Mouse (Mus musculus) liver, postnatal 0 days (tissue): ENCODE results near the gene Macrod2. TPM values are rescaled to one million over a fixed set of nuclear protein-coding genes. Genes with fewer than 3 reads are reported as not detected.

Experiments
- ATAC-seq: fragments of 200-750 bp; cut with Nextera tagmentation; 2 replicates; pipeline ENCODE4 v1.8.0; 2017; ENCODE audit warnings: mild to moderate bottlenecking, moderate library complexity
- DNase-seq: peaks from one replicate; pipeline ENCODE4 v3.0.0-alpha.2; 2016
- H3K27ac ChIP-seq: fragments of 300-500 bp; sonication (generic); 2 replicates; pipeline ENCODE4 v1.5.1; 2014; ENCODE audit warnings: antibody characterized with exemption, moderate library complexity, mild to moderate bottlenecking, low read depth
- H3K27me3 ChIP-seq: fragments of 300-500 bp; sonication (generic); 2 replicates; pipeline ENCODE4 v1.6.1; 2014; ENCODE audit warnings: low read length, control low read depth, mixed read lengths; ENCODE audit not compliant: insufficient read depth
- H3K36me3 ChIP-seq: fragments of 300-500 bp; sonication (generic); replicated peaks from 2 replicates; pipeline ENCODE4 v1.6.1; 2014; ENCODE audit warnings: mild to moderate bottlenecking, control low read depth, low read length, moderate library complexity, mixed read lengths; ENCODE audit not compliant: insufficient read depth
- H3K4me1 ChIP-seq: fragments of 300-500 bp; sonication (generic); 2 replicates; pipeline ENCODE4 v1.6.1; 2014; ENCODE audit warnings: antibody characterized with exemption, mild to moderate bottlenecking, control low read depth; ENCODE audit not compliant: insufficient read depth
- H3K4me2 ChIP-seq: fragments of 300-500 bp; sonication (generic); 2 replicates; pipeline ENCODE4 v1.6.1; 2014; ENCODE audit warnings: low read depth, mild to moderate bottlenecking, low read length, moderate library complexity, mixed read lengths
- H3K4me3 ChIP-seq: fragments of 300-500 bp; sonication (generic); 2 replicates; pipeline ENCODE4 v1.5.1; 2014; ENCODE audit warnings: low read depth, low read length
- H3K9ac ChIP-seq: fragments of 300-500 bp; sonication (generic); replicated peaks from 2 replicates; pipeline ENCODE4 v1.6.1; 2014; ENCODE audit warnings: mild to moderate bottlenecking, moderate library complexity
- H3K9me3 ChIP-seq: fragments of 300-500 bp; sonication (generic); 2 replicates; pipeline ENCODE4 v1.6.1; 2016; ENCODE audit warnings: mild to moderate bottlenecking, control low read depth, low read length, mixed read lengths
- CTCF ChIP-seq: sonication (generic); IDR thresholded peaks from 2 replicates; pipeline ENCODE4 v1.5.1; 2016; ENCODE audit warnings: antibody characterized with exemption, low read depth
- EP300 ChIP-seq: IDR thresholded peaks from 2 replicates; pipeline ENCODE4 v1.6.1; 2016; ENCODE audit warnings: antibody characterized with exemption, low read depth, mild to moderate bottlenecking
- WGBS: fragments of 180-500 bp; shearing (Covaris S2); extraction: QIAGEN DNeasy Blood & Tissue Kit; methylation state at CpG from one replicate; pipeline ENCODE4 v1.1.7; 2014; ENCODE audit not compliant: insufficient replicate concordance; 5-methylcytosine and 5-hydroxymethylcytosine counted together
- polyA plus RNA-seq: library from polyadenylated mRNA; unstranded; fragments of >200 nt; fragmentation: Nextera tagmentation; extraction: Ambion mirVana; gene quantifications from 2 replicates; pipeline ENCODE4 v1.2.1, GENCODE M21; 2015

Gene Macrod2
- polyA plus RNA-seq, 1 experiment from 2014 or later, result 9.3 TPM

DNA sequence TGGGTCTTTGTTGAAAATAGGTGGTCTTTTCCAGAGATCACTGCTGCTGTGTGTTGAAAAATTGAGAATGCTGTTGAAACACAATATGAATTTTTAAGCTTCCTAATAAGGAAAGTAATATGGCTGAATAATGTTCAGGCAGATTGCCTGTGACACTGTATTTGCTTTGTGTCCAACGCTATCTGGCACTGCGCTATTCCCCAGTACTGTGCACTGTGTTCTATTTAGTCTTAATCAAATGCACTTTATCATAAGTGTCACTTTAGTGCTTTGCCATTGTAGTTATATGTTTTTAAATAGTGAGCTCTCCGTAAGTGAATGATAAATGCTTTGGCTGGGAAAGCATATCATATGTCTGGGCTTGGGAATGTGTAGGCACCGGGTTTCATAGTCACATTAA lies 996.1 kb downstream of the Macrod2 start:
- Histone ChIP-seq H3K27ac (no peak overlapping the region), H3K4me3 (no peak overlapping the region), H3K36me3 (no peaks in the 10 kb centered on the region), H3K27me3 (no peaks in the 10 kb centered on the region), H3K9me3 (no peaks in the 10 kb centered on the region), H3K4me1 (no peaks in the 10 kb centered on the region), H3K4me2 (no peak overlapping the region), H3K9ac (no peak overlapping the region)
- ATAC-seq, result no peak
- TF ChIP-seq CTCF (no peak), EP300 (no peak)
- 83% methylated on average over 4 of the region's 4 CpGs for WGBS
- DNase-seq, result no peak

- H3K27ac ChIP-seq, result no peak overlapping the region
- 58% methylated on average over 1 of the region's 1 CpGs for WGBS
- H3K4me2 ChIP-seq, result no peak overlapping the region
- H3K4me3 ChIP-seq, result no peak overlapping the region
- H3K27me3 ChIP-seq, result no peaks in the 10 kb centered on the region
- DNase-seq, result no peak
- no peak overlapping the region for H3K9ac ChIP-seq
- ATAC-seq, result no peak
- H3K4me1 ChIP-seq, result no peaks in the 10 kb centered on the region
- TF ChIP-seq CTCF (peak; percentile 43; the same call in 1 of the 2 replicates), EP300 (no peak)
- H3K9me3 ChIP-seq, result no peaks in the 10 kb centered on the region
- H3K36me3 ChIP-seq, result no peaks in the 10 kb centered on the region
Measured at GRCm38 (mm10) chr2:141394806-141395205, 999.7 kb downstream of the Macrod2 start.

GRCm38 (mm10) chr2:141408766-141409165 lies 1013.7 kb downstream of the Macrod2 start:
- Histone ChIP-seq H3K9me3 (no peaks in the 10 kb centered on the region), H3K36me3 (no peaks in the 10 kb centered on the region), H3K27ac (no peak overlapping the region), H3K4me2 (no peak overlapping the region), H3K27me3 (no peaks in the 10 kb centered on the region), H3K4me1 (no peaks in the 10 kb centered on the region), H3K4me3 (no peak overlapping the region), H3K9ac (no peak overlapping the region)
- no peak for ATAC-seq
- TF ChIP-seq EP300 (no peak), CTCF (no peak)
- WGBS, result 29% methylated on average over 2 of the region's 2 CpGs
- DNase-seq, result no peak

- no peaks in the 10 kb centered on the region for H3K4me1 ChIP-seq
- TF ChIP-seq CTCF (no peak), EP300 (no peak)
- no peak overlapping the region for H3K27ac ChIP-seq
- no peaks in the 10 kb centered on the region for H3K9me3 ChIP-seq
- no peak overlapping the region for H3K4me3 ChIP-seq
- H3K36me3 ChIP-seq, result no peaks in the 10 kb centered on the region
- no peak overlapping the region for H3K4me2 ChIP-seq
- no peak overlapping the region for H3K9ac ChIP-seq
- DNase-seq, result no peak
- no peaks in the 10 kb centered on the region for H3K27me3 ChIP-seq
- ATAC-seq, result no peak
Measured at GRCm38 (mm10) chr2:141416436-141416835, 1021.3 kb downstream of the Macrod2 start.

- Histone ChIP-seq H3K4me1 (no peaks in the 10 kb centered on the region), H3K9me3 (no peaks in the 10 kb centered on the region), H3K4me2 (no peak overlapping the region), H3K27me3 (no peaks in the 10 kb centered on the region), H3K9ac (no peak overlapping the region), H3K27ac (no peak overlapping the region), H3K4me3 (no peak overlapping the region), H3K36me3 (no peaks in the 10 kb centered on the region)
- ATAC-seq (no peak), DNase-seq (no peak)
- WGBS, result 59% methylated on average over 8 of the region's 8 CpGs
- no peak for TF ChIP-seq CTCF
- no peak for TF ChIP-seq EP300
Measured at GRCm38 (mm10) chr2:141416855-141417544, 1021.9 kb downstream of the Macrod2 start.

DNA sequence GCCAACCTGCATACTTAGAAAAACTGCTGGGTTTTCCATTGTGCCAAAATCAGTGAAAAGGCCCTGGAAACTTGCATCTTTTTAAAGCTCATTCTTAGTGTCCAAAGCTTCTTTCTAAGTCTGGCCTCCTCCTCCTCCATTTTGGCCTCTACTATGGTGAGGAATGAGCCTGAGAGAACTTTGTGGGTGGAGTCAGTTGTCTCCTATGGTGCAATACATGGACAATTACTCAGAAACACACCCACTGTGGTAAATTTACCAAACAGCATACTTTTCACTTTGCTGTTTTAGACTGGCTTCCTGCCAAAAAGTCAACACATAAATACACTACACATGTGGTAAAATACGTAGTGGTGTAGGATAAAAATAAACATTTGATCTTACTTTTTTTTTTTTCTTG lies 1024.7 kb downstream of the Macrod2 start:
- Histone ChIP-seq H3K9ac (no peak overlapping the region), H3K9me3 (no peaks in the 10 kb centered on the region), H3K4me3 (no peak overlapping the region), H3K36me3 (no peaks in the 10 kb centered on the region), H3K4me2 (no peak overlapping the region), H3K27me3 (no peaks in the 10 kb centered on the region), H3K27ac (no peak overlapping the region), H3K4me1 (no peaks in the 10 kb centered on the region)
- 49% methylated on average over 1 of the region's 1 CpGs for WGBS
- TF ChIP-seq CTCF, result no peak
- no peak for TF ChIP-seq EP300
- DNase-seq (no peak), ATAC-seq (no peak)

DNA sequence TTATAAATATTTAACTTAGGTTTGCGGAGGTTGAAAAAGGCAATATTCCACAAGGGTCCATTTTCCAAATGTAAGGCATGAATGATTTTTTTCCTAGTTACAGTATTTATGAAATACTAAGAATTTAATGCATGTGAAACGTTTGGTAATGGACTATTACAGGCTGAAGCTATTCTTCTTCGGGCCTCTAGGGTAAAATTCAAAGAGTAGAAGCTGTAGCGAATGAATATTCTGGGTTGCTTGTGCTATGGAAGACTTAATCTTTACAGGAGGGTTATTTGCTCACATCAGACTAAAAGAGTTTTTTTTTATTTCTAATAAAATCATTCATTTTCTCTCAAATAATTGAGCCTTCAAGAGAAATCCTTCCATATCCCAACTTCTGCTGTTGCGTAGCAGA lies 1039.0 kb downstream of the Macrod2 start:
- Histone ChIP-seq H3K4me2 (no peak overlapping the region), H3K4me3 (no peak overlapping the region), H3K27me3 (no peaks in the 10 kb centered on the region), H3K4me1 (no peaks in the 10 kb centered on the region), H3K36me3 (no peaks in the 10 kb centered on the region), H3K9ac (no peak overlapping the region), H3K9me3 (no peaks in the 10 kb centered on the region), H3K27ac (no peak overlapping the region)
- TF ChIP-seq EP300 (no peak), CTCF (no peak)
- no peak for DNase-seq
- 78% methylated on average over 5 of the region's 5 CpGs for WGBS
- no peak for ATAC-seq
